Mouse (Mus musculus) left cerebral cortex, adult 18-20 months (tissue): ENCODE data around the gene Fars2. TPM values are rescaled to one million over a fixed set of nuclear protein-coding genes. Genes with fewer than 3 reads are reported as not detected.
A peak's percentile ranks its signal among the peaks of the same experiment; 100 is the strongest.

Experiments
- DNase-seq, 2 experiments: peaks; one replicate each; pipeline ENCODE4 v3.0.0; 2021 to 2022; ENCODE audit warnings: low spot score in 2 of 2, mixed read lengths in 1 of 2
- total RNA-seq, 2 experiments: library from RNA; stranded (reverse); gene quantifications; 2 replicates each; pipeline ENCODE4 v1.2.3; 2021

Fars2 gene
- total RNA-seq, 2 experiments from 2014 or later = 39.5 to 43.8 TPM

DNA sequence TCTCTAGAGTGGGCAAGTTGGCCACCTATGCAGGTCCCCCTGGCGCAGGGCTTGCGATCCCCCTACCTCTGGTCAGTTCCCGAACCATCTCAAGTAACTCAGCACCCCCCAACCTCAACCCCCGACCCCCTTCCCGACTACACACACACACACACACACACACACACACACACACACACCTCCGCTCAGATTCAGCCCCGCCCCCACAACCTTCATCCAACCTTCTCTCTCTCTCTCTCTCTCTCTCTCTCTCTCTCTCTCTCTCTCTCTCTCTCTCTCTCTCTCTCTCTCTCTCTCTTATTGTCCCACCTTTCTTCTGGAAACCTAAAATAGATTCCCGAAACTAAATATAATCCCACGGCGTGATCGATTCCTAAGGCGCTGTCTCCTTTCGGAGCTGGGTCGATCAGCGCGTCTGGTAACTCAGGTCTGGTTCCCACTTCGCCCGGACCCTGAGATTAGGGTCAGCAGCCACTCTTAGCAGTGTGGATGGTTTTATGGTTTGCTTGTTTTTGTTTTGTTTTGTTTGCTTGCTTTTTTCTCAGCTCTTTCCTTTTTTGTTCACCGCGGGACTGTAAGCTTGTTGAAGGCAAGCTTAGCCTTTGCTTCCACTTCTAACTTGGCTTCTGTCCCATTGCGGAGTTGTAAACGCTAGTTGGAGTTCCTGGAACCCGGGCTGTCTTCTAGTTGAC lies 610.7 kb downstream of the Fars2 start:
- no peak for DNase-seq

DNA sequence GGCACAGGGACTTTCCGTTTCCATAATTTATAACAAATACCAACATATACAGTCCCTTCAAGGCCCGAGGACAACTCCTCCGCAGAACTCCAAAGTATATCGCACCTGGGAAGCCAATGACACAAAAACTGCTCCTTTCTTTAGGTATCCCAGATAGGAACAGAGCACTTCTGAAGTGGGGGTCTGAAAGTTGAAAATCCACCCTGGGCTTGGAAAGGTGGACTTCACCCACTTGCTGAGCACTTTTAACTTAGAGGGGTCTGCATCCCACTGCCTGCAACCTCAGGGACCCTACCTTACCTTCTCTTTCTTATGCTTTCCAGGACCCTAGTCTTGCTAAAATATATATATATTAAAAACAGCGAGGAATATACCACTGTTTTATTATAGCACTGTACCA lies 611.3 kb downstream of the Fars2 start:
- no peak for DNase-seq

DNA sequence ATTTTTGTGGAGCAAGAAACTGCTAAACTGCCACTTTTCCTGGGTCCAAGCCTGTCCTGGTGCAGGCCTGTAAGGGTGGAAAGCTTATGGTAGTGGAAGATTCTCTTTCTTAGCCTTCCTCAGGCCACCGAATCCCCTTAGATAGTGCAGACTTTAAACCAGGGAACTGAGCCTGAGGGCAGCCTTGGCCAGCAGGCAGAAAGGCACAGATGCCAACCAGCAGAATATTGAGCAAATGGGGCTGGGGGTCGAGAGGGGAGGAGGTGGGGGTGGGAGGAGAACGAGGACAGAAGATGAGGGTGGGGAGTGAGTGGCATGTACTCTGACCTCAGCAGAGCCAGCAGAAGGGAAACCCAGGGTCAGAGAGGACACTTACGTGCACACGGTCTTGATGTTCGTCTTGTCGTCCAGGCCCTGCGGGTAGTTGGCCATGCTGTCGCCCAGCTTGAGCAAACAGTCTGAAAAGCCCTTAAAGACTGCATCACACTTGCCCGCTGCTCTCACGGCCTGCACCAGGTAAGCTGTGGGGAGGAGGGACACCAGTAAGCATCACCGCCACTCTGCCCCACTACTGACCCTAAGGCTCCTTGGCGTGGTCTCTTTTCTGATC lies 612.6 kb downstream of the Fars2 start:
- peak in 1 of 2 experiments; percentile 12 for DNase-seq

DNA sequence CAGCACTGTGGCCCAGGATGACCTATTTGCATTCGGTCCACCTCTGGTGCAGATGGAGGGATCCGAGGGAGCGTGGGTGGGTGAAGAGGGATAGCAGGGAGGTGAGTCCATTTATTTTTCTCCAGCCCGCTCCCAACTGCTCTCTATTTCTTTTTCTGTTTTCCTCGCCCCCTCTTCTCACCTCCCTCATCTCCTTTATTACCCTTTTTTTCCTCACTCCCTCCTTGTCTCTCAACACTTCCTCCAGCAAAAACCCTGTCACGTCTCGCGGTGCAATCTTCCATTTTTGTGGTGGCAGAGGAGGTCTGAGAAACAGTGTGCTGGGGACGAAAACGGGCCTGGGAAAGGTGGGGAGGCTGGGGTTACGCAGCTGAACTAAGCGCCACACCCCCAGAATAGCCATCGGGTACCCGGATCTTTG lies 613.1 kb downstream of the Fars2 start:
- DNase-seq = peak in 1 of 2 experiments; percentile 59

DNA sequence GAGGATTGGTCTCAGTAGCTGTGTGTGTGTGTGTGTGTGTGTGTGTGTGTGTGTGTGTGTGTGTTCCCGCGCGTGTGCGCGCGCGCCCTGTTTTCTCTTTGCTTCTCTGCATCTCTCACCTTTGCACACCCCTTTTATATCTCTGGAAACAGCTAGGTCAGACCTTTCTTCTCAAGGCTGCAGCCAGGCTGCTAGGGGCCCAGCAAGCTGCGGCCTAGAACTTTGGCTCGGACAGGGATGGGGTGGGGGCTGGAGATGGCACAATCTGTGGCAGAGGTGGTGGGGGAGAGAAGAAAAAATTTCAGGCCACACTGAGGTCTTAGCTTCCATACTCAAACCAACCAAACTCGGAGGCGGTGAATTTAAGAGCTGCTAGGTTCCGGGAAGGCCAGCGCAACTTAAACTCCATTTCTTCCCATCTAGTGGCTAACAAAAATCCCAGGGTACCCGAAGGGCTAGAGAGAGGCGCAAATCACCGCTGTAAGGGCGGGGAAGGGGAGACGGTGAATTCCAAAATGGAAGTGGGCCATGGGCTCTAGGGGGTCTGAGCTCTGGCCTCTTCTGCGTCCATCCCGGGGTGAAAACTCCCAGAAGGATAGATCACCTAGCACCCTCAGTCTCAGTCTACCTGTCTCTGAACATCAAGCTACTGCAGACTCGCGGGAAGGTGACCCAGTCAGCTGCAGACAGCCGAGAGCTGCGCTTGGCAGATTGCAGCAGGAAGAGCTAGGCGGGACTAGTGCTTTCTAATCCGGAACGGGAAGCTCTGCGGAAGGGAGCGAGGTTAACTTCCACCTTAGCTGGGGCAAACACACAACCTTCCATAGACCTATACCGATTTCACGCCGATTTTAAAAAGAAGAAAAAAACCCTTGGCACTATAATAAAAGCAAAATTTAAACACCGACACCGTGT lies 614.1 kb downstream of the Fars2 start:
- DNase-seq = peak in 1 of 2 experiments; percentile 32

DNA sequence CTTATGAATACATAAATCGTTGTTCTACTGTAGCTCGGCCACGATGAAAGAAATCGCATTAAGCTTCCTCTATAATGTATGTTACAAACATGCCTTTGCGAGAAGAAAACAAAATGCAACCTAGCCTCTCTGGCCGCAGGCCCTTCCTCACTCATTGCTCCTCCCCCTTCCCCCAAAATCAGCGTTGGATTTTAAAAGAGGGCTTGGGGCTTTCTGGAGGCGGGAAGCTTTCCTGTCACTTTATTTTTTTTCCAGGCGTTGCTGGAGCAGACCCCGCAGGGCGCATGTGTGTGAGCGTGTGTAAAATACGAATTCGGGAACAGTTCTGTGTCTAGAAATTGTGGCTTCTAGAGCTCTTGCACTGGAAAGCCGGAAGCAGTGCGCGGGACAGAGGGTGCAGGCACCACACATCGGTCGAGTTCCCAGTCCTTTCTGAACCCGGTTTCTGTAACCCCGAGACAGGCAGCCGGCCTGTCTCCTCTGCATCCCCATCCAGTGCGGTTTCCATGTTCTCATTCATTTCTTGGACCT lies 614.8 kb downstream of the Fars2 start:
- peak in 1 of 2 experiments; percentile 31 for DNase-seq

DNA sequence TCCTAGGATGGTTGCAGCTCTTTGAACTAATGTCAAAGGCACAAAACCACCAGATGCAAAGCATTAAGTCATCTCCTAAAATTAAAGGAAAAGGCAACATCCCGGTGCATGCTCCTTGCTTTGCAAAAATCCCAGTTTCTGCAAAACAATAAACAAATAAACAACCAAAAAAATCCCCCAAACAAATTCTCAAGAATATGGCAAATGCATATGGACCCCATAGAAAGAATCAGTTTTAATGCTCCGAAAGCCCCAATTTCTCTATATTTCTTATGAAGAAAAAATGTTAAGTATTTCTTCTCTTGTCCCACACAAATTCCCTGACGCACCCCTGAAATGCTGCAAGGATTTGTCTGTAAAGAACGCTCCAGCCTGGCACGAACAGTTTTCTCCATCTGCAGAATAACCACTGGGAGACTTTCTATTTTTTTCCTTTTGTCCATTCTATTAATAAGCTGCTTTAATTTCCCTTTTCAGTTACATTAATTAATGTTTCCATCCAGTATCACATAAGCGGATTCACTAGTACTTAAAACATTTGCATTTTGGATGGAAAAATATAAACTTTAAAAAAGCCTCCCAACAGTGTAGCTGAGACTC lies 615.8 kb downstream of the Fars2 start:
- DNase-seq = no peak

DNA sequence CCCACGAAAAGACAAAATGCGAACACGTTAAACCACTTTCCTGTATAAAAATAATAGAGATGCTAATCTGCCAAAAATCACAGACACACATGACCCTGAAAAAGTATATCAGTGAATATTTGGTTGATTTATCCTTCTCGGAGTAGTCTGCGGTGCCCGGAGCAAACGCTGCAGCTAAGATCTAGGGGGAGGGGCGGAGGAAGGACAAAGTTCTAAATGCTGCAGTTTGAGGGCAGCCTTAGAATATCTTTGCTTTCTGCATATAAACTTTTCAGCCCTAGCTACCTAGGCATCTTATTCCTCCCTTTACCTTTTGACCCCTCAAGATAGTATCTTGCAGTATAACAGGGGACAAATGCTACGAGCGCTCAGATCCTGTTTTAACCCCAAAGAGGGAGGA lies 616.4 kb downstream of the Fars2 start:
- peak in 1 of 2 experiments; percentile 23 for DNase-seq

DNA sequence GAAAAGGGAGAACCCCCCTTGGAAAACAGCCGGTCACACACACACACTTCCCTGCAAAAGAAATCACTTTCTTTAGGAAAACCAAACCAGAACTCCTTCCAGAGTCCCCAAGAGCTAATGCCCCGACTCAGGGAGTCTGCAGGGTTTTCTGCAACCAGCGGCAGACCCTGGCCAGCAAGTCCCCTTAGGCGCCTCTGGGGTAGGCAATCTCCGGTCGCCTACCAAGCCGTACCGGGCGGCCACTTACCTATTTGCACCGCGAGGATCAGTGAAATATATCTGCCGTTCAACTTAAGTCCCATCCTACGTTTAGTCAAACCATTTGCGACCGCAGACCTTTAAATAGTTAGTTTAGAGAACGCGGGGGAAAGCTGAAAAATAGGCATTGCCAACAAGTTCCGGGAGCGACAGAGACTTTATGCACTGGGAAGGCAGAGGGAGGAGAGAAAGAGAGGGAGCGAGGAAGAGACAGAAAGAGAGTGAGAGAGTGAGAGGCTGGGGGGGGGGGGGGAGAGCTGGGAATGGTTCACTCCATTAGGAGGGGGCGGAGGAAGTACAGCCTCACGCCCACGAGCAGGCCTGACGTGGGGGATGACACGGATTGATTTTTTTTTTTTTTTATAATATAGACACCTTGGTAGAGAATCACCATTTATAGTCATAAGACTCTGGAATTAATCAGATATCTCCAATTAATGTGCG lies 616.9 kb downstream of the Fars2 start:
- DNase-seq = peak in 1 of 2 experiments; percentile 48

DNA sequence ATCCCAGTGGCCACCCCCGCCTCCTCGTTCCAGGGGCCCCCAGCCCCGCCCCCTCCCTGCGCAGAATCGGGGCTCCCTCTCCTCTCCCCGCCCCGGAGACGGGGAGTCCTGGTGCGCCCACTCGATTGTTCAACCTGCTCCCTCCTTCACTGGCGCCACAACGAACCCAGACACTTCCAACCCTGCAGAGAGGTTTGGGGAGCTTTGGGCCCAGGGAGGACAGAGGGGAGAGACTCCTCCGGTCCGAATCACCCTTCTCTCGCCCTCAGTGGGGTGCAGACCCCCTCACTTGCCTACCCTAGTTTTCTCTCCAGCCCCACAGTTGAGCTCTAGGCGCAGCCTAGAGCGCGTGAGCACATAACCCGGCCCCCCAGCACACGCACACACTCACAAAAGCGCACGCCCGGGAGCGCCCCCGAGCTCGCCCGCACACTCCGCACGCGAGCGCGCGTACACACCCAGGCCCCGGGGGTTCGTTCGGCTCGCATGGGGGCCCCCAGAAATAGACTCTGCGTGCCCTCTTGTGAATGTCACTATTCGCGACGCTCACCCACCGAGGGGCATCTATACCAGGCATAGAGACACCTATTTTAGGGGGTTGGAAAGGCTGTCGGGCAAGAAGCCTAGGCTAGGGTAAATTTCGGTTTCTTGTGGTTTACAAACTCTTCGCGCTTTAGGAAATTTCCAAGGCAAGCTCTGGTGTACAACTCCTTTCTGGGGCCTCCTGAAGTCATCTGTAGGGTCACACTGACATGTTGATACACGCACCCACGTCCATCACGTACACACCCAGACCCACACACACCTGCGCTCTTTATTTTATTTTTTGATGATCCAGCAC lies 617.7 kb downstream of the Fars2 start, which contains the start of gene Nrn1:
Gene Nrn1 (minus strand): TSS at position 401 of the 841 bp plus-strand sequence.
- peak; percentile 55 to 65 for DNase-seq

DNA sequence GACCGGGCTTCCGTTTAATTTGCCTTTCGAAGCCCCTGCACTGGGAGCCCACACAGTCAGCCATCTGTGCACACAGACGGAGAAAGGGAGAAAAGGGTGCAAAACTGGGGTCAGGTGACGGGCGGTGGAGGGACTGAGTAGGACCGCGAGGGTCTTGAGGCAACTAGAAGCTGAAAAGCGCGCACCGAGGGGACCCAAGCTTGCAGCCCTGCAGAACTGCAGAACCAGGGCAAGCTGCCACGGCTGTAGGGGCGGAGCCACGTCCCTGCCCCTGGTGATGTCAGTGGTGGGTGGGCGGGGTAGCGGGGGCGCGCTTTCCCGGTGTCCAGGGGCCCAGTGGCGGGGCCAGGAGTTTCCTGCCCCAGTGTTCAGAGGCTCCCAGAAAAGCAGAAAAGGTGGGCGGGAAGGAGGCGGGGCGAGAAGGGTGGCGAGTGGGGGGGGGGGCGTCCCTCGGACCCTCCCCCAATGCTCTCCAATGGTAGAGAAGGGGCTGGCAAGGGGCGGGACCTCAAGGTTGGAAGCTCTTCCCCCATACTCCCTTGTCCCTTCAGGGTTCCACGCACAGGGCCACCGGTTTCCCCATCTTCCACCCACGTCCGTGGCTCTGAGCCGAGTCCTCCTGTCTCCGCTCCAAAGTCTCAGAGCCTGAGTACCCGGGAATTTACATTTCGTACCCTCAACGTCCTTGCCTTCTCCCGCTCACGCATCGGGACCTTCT lies 618.8 kb downstream of the Fars2 start:
- DNase-seq = peak; percentile 79 to 82

DNA sequence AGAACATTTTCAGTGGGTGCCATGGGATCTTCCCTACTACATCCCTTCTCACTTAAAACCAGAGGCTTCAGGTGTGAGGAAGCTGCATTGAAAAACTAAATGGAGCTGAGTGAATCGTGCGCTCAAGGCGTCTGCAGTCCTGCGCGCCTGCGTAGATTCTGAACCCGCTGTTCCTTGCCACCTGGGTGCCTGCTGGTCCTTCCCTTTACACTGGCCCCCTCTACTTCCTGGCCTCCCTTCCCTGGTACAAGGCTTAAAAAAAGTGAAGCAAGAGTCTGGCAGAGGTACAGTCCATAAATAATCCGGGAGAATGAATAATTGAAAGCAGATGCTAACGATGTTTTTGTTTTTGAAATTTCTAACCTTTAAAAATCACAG lies 619.4 kb downstream of the Fars2 start:
- no peak for DNase-seq

DNA sequence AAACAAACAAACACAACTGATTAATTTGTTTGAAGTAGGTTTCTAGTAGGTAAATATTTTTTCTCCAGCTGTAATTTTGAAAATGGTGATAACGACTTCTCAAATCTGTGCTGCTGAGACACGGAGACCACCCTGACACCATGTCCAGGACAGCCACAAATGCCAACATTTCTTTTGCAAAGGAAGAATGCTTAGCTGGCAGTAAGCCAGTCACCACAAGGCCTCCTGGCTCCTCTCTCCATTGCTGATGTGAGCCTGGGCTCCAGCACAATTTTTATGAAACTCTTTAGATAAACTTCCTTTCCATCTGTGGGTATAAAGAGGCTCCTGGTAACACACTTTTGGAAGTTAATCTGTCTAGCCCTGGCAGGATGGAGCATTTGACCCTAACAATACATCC lies 632.8 kb downstream of the Fars2 start:
- no peak for DNase-seq

DNA sequence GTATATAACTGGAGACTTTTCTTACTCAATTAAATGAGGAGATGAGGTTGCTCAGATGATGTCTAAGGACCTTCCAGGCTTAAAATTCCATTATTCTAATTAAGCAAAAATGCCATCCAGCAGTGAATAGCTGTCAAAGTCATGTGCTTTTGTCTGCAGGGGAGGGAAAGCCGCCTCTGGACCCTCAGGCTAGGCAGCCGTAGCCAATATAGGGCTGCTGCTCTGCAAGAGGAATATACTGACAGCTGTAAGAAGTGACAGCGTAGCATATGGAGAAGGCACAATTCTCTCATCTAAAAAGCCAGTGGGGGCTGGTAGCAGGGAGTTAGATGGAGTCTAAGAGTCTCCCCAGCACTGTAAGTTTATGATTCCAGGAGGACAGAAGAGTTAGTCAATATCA lies 634.6 kb downstream of the Fars2 start:
- DNase-seq = no peak

DNA sequence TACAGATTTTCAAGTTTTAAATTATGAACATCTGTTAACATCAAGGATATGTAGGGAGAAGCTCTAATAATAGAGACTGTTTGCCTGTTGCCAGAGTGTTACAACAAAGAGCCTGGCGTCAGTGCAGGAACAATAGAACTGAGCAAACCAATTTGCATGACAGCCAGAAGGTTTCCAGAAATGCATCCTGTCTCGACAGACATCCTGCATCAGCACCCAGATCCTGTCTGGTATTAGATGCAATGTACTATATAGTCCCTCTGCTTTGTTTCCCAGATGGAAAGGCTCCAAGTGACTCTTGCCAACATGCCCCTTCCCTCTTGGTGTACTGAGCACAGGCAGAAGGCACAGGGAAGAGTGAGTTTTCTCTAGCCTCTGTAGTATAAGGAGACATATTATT lies 649.6 kb downstream of the Fars2 start:
- DNase-seq = no peak
